ENCODE assay signal across 10 mouse cellular contexts in genomic region chr2:153495391-153495790, GRCm38 (mm10). TPM values are rescaled to one million over a fixed set of nuclear protein-coding genes. Genes with fewer than 3 reads are reported as not detected.
"Had no signal": no experiment of that assay in that cellular context is flagged by ENCODE, and none has a peak within 500 bp of the region (broad histone marks: within the 10 kb centered on the region; RNA-seq: fewer than 3 reads in every experiment).

No protein-coding gene starts in this region.

RNA-seq across cellular contexts. Expression of gene 4930404H24Rik, which starts 2.8 kb away (rescaled TPM):
- polyA plus RNA-seq: kidney, embryonic 16.5 days; limb, embryonic 11.5 days; limb, embryonic 15.5 days; lung, adult 2 months; lung, postnatal 0 days; midbrain, embryonic 12.5 days; midbrain, embryonic 16.5 days; neural tube, embryonic 13.5 days; spleen, adult 2 months; stomach, embryonic 16.5 days had no signal
